Mouse (Mus musculus) limb, embryonic 12.5 days (tissue): ENCODE measurements at regions not wholly inside any gene's neighbourhood (a gene's known extent, or its start where the extent isn't known, plus 50 kb on each side); places are given as distances from the start of the nearest gene placed in this dataset.

Experiments
- ATAC-seq: fragments of 200-750 bp; cut with Nextera tagmentation; 2 replicates; pipeline ENCODE4 v1.8.0; 2017; ENCODE audit warnings: low read depth, moderate TSS enrichment; ENCODE audit not compliant: insufficient number of reproducible peaks, insufficient read depth, low FRiP score, low TSS enrichment
- H3K27ac ChIP-seq: fragments of 300-500 bp; sonication (generic); 2 replicates; pipeline ENCODE4 v1.5.1; 2016; ENCODE audit warnings: mild to moderate bottlenecking, moderate library complexity
- H3K27me3 ChIP-seq: fragments of 300-500 bp; sonication (generic); 2 replicates; pipeline ENCODE4 v1.6.1; 2016; ENCODE audit warnings: mild to moderate bottlenecking, moderate library complexity
- H3K36me3 ChIP-seq: fragments of 300-500 bp; sonication (generic); 2 replicates; pipeline ENCODE4 v1.6.1; 2016; ENCODE audit warnings: mild to moderate bottlenecking, moderate library complexity
- H3K4me1 ChIP-seq: fragments of 300-500 bp; sonication (generic); replicated peaks from 2 replicates; pipeline ENCODE4 v1.6.1; 2016
- H3K4me2 ChIP-seq: fragments of 300-500 bp; sonication (generic); 2 replicates; pipeline ENCODE4 v1.6.1; 2016; ENCODE audit warnings: mild to moderate bottlenecking, moderate library complexity
- H3K4me3 ChIP-seq: fragments of 300-500 bp; sonication (generic); replicated peaks from 2 replicates; pipeline ENCODE4 v1.5.1; 2016; ENCODE audit warnings: mild to moderate bottlenecking
- H3K9ac ChIP-seq: fragments of 300-500 bp; sonication (generic); replicated peaks from 2 replicates; pipeline ENCODE4 v1.6.1; 2016; ENCODE audit warnings: mild to moderate bottlenecking, moderate library complexity
- H3K9me3 ChIP-seq: fragments of 300-500 bp; sonication (generic); 2 replicates; pipeline ENCODE4 v1.6.1; 2016; ENCODE audit warnings: mild to moderate bottlenecking, moderate library complexity
- WGBS: fragments of 180-500 bp; shearing (Covaris S2); methylation state at CpG from one replicate; pipeline ENCODE4 v1.1.7; 2016; 5-methylcytosine and 5-hydroxymethylcytosine counted together

GRCm38 (mm10) chr4:34449582-34449981, 101.2 kb upstream of the Akirin2 start:
- no peak overlapping the region for H3K27ac ChIP-seq
- H3K4me3 ChIP-seq = no peak overlapping the region
- H3K4me1 ChIP-seq = no peaks in the 10 kb centered on the region
- no peak overlapping the region for H3K9ac ChIP-seq
- 77% methylated on average over 7 of the region's 7 CpGs for WGBS
- no peaks in the 10 kb centered on the region for H3K9me3 ChIP-seq
- H3K4me2 ChIP-seq = no peak overlapping the region
- no peaks in the 10 kb centered on the region for H3K27me3 ChIP-seq
- no peak for ATAC-seq
- H3K36me3 ChIP-seq = no peaks in the 10 kb centered on the region

GRCm38 (mm10) chr4:34462591-34462990, 88.1 kb upstream of the Akirin2 start:
- H3K9ac ChIP-seq = no peak overlapping the region
- H3K4me2 ChIP-seq = no peak overlapping the region
- H3K27ac ChIP-seq = no peak overlapping the region
- no peaks in the 10 kb centered on the region for H3K27me3 ChIP-seq
- no peaks in the 10 kb centered on the region for H3K36me3 ChIP-seq
- H3K4me3 ChIP-seq = no peak overlapping the region
- no peaks in the 10 kb centered on the region for H3K4me1 ChIP-seq
- H3K9me3 ChIP-seq = no peaks in the 10 kb centered on the region
- WGBS = 88% methylated on average over 4 of the region's 4 CpGs
- no peak for ATAC-seq

- H3K4me2 ChIP-seq = no peak overlapping the region
- no peaks in the 10 kb centered on the region for H3K27me3 ChIP-seq
- H3K27ac ChIP-seq = no peak overlapping the region
- H3K36me3 ChIP-seq = no peaks in the 10 kb centered on the region
- H3K9me3 ChIP-seq = no peaks in the 10 kb centered on the region
- no peaks in the 10 kb centered on the region for H3K4me1 ChIP-seq
- no peak for ATAC-seq
- H3K9ac ChIP-seq = no peak overlapping the region
- WGBS = 91% methylated on average over 2 of the region's 2 CpGs
- H3K4me3 ChIP-seq = no peak overlapping the region
Measured at GRCm38 (mm10) chr4:34465845-34466244, 84.9 kb upstream of the Akirin2 start.

- WGBS = 79% methylated on average over 3 of the region's 3 CpGs
- no peak for ATAC-seq
- Histone ChIP-seq H3K4me3 (no peak overlapping the region), H3K9me3 (no peaks in the 10 kb centered on the region), H3K4me1 (no peaks in the 10 kb centered on the region), H3K36me3 (no peaks in the 10 kb centered on the region), H3K4me2 (no peak overlapping the region), H3K27ac (no peak overlapping the region), H3K9ac (no peak overlapping the region), H3K27me3 (no peaks in the 10 kb centered on the region)
Measured at GRCm38 (mm10) chr4:34466309-34466708, 84.4 kb upstream of the Akirin2 start.

GRCm38 (mm10) chr4:34468096-34468495, 82.6 kb upstream of the Akirin2 start:
- 55% methylated on average over 9 of the region's 9 CpGs for WGBS
- H3K9ac ChIP-seq = no peak overlapping the region
- H3K4me3 ChIP-seq = no peak overlapping the region
- no peaks in the 10 kb centered on the region for H3K27me3 ChIP-seq
- H3K36me3 ChIP-seq = no peaks in the 10 kb centered on the region
- ATAC-seq = no peak
- no peak overlapping the region for H3K4me2 ChIP-seq
- no peaks in the 10 kb centered on the region for H3K9me3 ChIP-seq
- H3K27ac ChIP-seq = no peak overlapping the region
- H3K4me1 ChIP-seq = no peaks in the 10 kb centered on the region

- Histone ChIP-seq H3K9me3 (no peaks in the 10 kb centered on the region), H3K4me1 (no peaks in the 10 kb centered on the region), H3K36me3 (no peaks in the 10 kb centered on the region), H3K9ac (no peak overlapping the region), H3K4me3 (no peak overlapping the region), H3K27me3 (no peaks in the 10 kb centered on the region), H3K27ac (no peak overlapping the region), H3K4me2 (no peak overlapping the region)
- 91% methylated on average over 5 of the region's 5 CpGs for WGBS
- ATAC-seq = no peak
Measured at GRCm38 (mm10) chr4:34475792-34476448, 74.8 kb upstream of the Akirin2 start.

GRCm38 (mm10) chr4:34484273-34484672, 66.5 kb upstream of the Akirin2 start:
- Histone ChIP-seq H3K36me3 (no peaks in the 10 kb centered on the region), H3K4me2 (no peak overlapping the region), H3K9me3 (no peaks in the 10 kb centered on the region), H3K4me1 (no peaks in the 10 kb centered on the region), H3K4me3 (no peak overlapping the region), H3K27ac (no peak overlapping the region), H3K27me3 (no peaks in the 10 kb centered on the region), H3K9ac (no peak overlapping the region)
- 57% methylated on average over 1 of the region's 1 CpGs for WGBS
- no peak for ATAC-seq

- Histone ChIP-seq H3K36me3 (no peaks in the 10 kb centered on the region), H3K9me3 (no peaks in the 10 kb centered on the region), H3K4me2 (no peak overlapping the region), H3K27me3 (no peaks in the 10 kb centered on the region), H3K4me1 (no peaks in the 10 kb centered on the region), H3K9ac (no peak overlapping the region), H3K27ac (no peak overlapping the region), H3K4me3 (no peak overlapping the region)
- ATAC-seq = no peak
- 89% methylated on average over 17 of the region's 17 CpGs for whole genome bisulfite sequencing
Measured at GRCm38 (mm10) chr4:34485574-34485973, 65.2 kb upstream of the Akirin2 start.

GRCm38 (mm10) chr4:34494961-34495723, 55.6 kb upstream of the Akirin2 start:
- 91% methylated on average over 10 of the region's 10 CpGs for WGBS
- H3K9me3 ChIP-seq = no peaks in the 10 kb centered on the region
- no peaks in the 10 kb centered on the region for H3K27me3 ChIP-seq
- no peaks in the 10 kb centered on the region for H3K36me3 ChIP-seq
- no peaks in the 10 kb centered on the region for H3K4me1 ChIP-seq
- no peak overlapping the region for H3K4me3 ChIP-seq
- H3K4me2 ChIP-seq = no peak overlapping the region
- H3K27ac ChIP-seq = no peak overlapping the region
- no peak for ATAC-seq
- H3K9ac ChIP-seq = no peak overlapping the region

- ATAC-seq = no peak
- Histone ChIP-seq H3K27ac (no peak overlapping the region), H3K4me2 (no peak overlapping the region), H3K4me3 (no peak overlapping the region), H3K27me3 (no peaks in the 10 kb centered on the region), H3K4me1 (no peaks in the 10 kb centered on the region), H3K36me3 (no peaks in the 10 kb centered on the region), H3K9me3 (no peaks in the 10 kb centered on the region), H3K9ac (no peak overlapping the region)
- 94% methylated on average over 9 of the region's 9 CpGs for WGBS
Measured at GRCm38 (mm10) chr4:34498325-34498724, 52.4 kb upstream of the Akirin2 start.

GRCm38 (mm10) chr4:34498781-34499180, 52.0 kb upstream of the Akirin2 start:
- Histone ChIP-seq H3K9me3 (no peaks in the 10 kb centered on the region), H3K27ac (no peak overlapping the region), H3K4me2 (no peak overlapping the region), H3K27me3 (no peaks in the 10 kb centered on the region), H3K4me3 (no peak overlapping the region), H3K9ac (no peak overlapping the region), H3K4me1 (no peaks in the 10 kb centered on the region), H3K36me3 (no peaks in the 10 kb centered on the region)
- no peak for ATAC-seq
- WGBS = 92% methylated on average over 7 of the region's 7 CpGs

- Histone ChIP-seq H3K4me1 (no peaks in the 10 kb centered on the region), H3K4me3 (no peak overlapping the region), H3K27ac (no peak overlapping the region), H3K9me3 (no peaks in the 10 kb centered on the region), H3K27me3 (no peaks in the 10 kb centered on the region), H3K4me2 (no peak overlapping the region), H3K9ac (no peak overlapping the region), H3K36me3 (no peaks in the 10 kb centered on the region)
- ATAC-seq = no peak
- 95% methylated on average over 3 of the region's 3 CpGs for WGBS
Measured at GRCm38 (mm10) chr4:34499731-34500130, 51.0 kb upstream of the Akirin2 start.
